Mouse (Mus musculus): ENCODE results near the gene Ovgp1. TPM values are rescaled to one million over a fixed set of nuclear protein-coding genes. Genes with fewer than 3 reads are reported as not detected.

Gene Ovgp1
- total and polyA plus RNA-seq, 2 experiments, result 0.34 to 0.37 TPM

DNA sequence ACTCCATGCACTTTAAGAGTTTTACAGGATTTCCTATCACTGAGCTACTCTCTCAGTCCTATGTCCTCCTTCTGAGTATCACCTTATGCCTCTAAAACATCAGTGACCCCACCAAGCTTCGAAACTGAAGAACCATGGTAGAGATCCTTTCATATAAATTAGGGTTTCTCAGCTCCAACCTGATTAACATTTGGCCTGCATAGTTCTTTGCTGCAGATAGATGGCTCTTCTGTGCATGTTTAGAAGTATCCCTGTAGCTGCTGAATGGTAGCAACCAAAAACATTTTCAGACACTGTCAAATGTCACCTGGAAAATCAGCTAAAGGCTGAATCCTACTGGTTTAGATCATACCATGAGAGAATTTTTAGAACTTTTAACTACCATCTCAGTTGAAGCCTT lies 16.3 kb upstream of the Ovgp1 start:
- H3K4me3 ChIP-seq (ENCODE audit: insufficient read depth, low read depth, low read length), result no peak overlapping the region
- peaks cover 28% of the 10 kb centered on the region for H3K36me3 ChIP-seq (ENCODE audit: control insufficient read depth, insufficient read depth, low read length)
- H3K79me2 ChIP-seq (ENCODE audit: control insufficient read depth, insufficient read depth, low read length), result peaks cover 20% of the 10 kb centered on the region; the same call in 1 of the 2 replicates
- no peak for DNase-seq (ENCODE audit: extremely low read depth, low read depth, low spot score)
- H3K27me3 ChIP-seq (ENCODE audit: control insufficient read depth, insufficient read depth, low read length), result no peaks in the 10 kb centered on the region
- TF ChIP-seq CTCF (IDR thresholded peaks at IDR 0.05; ENCODE audit: low read depth, low read length) (peak; percentile 3; the same call in 1 of the 2 replicates), POLR2A (IDR thresholded peaks at IDR 0.05; ENCODE audit: extremely low read depth, insufficient read depth, low read length) (no peak)
- H3K27ac ChIP-seq (replicated peaks; ENCODE audit: insufficient read depth, low read depth, low read length), result no peak overlapping the region
- H3K4me1 ChIP-seq (ENCODE audit: control insufficient read depth, insufficient read depth, low read length), result peaks cover 14% of the 10 kb centered on the region
- H3K9ac ChIP-seq (ENCODE audit: low read depth, low read length), result no peak overlapping the region
- 93% methylated on average over 1 of the region's 1 CpGs for WGBS

DNA sequence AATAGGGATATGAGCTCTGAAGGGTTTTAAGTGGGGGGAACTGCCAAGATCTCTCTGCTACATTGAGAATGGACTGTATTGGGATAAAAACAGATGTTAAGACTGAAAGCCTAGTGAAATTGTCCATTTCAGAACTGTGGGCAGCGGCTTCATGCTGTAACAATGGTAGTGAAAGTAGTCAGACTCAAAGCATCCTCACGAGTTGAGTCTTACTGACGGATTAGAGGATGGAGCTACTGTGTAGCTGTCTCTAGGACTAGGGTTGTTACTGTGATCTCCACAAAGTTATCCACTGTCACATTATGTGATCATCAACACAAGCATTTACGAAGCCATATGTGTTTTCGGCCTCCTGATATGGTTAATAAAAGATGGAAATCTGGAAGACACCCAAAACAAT lies 15.3 kb upstream of the Ovgp1 start:
- H3K79me2 ChIP-seq (ENCODE audit: control insufficient read depth, insufficient read depth, low read length), result peaks cover 20% of the 10 kb centered on the region; the same call in 1 of the 2 replicates
- peaks cover 14% of the 10 kb centered on the region for H3K4me1 ChIP-seq (ENCODE audit: control insufficient read depth, insufficient read depth, low read length)
- H3K9ac ChIP-seq (ENCODE audit: low read depth, low read length), result peak overlapping the region; percentile 91
- DNase-seq (ENCODE audit: extremely low read depth, low read depth, low spot score), result no peak
- no peak for TF ChIP-seq POLR2A (IDR thresholded peaks at IDR 0.05; ENCODE audit: extremely low read depth, insufficient read depth, low read length)
- no peak for TF ChIP-seq CTCF (IDR thresholded peaks at IDR 0.05; ENCODE audit: low read depth, low read length)
- 22% methylated on average over 5 of the region's 5 CpGs for WGBS
- H3K27me3 ChIP-seq (ENCODE audit: control insufficient read depth, insufficient read depth, low read length), result no peaks in the 10 kb centered on the region
- peak overlapping the region; percentile 80 for H3K4me3 ChIP-seq (ENCODE audit: insufficient read depth, low read depth, low read length)
- no peak overlapping the region; the same call in 1 of the 2 replicates for H3K27ac ChIP-seq (replicated peaks; ENCODE audit: insufficient read depth, low read depth, low read length)
- peaks cover 26% of the 10 kb centered on the region for H3K36me3 ChIP-seq (ENCODE audit: control insufficient read depth, insufficient read depth, low read length)

DNA sequence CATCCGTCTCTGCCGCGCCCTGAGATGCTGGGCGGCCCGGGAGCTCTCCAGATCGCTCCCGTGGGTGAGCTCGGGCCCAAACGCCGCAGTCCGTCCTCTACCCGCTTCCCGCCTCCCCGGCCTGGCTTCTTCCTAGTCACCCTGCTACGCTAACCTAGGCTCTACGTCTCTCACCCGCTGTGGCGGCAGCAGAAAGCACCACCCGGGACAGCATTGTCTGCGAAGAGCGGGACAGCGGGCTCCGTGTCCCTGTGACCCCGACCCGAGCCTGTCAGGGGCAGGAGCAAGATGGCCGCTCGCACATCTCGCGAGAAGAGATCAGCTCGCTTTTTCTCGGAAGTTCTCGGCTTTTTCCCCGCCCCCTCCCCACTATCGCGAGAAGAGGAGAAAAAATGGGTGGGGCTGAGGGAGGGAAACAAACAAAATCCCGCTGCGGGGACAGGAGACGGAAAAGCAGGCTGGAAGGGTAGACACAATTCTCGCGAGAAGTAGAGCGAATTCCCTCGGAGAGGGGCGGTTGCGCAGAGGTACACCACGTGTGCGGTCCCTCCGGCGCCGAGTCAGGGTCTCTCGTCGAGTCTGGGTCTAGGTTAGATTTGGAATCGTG lies 14.4 kb upstream of the Ovgp1 start, which contains the start of gene Wdr77:
Gene Wdr77 (plus strand): TSS at position 396 of the 607 bp plus-strand sequence.
- H3K4me3 ChIP-seq (ENCODE audit: insufficient read depth, low read depth, low read length), result peak within 1 kb of the TSS; percentile 84
- H3K9ac ChIP-seq (ENCODE audit: low read depth, low read length), result peak within 1 kb of the TSS; percentile 91
- peaks cover 30% of the 10 kb centered on the region for H3K36me3 ChIP-seq (ENCODE audit: control insufficient read depth, insufficient read depth, low read length)
- TF ChIP-seq POLR2A (IDR thresholded peaks at IDR 0.05; ENCODE audit: extremely low read depth, insufficient read depth, low read length) (peak; percentile 90), CTCF (IDR thresholded peaks at IDR 0.05; ENCODE audit: low read depth, low read length) (no peak)
- peaks cover 14% of the 10 kb centered on the region for H3K4me1 ChIP-seq (ENCODE audit: control insufficient read depth, insufficient read depth, low read length)
- peak within 1 kb of the TSS; percentile 89 for H3K27ac ChIP-seq (replicated peaks; ENCODE audit: insufficient read depth, low read depth, low read length)
- no peaks in the 10 kb centered on the region for H3K27me3 ChIP-seq (ENCODE audit: control insufficient read depth, insufficient read depth, low read length)
- H3K79me2 ChIP-seq (ENCODE audit: control insufficient read depth, insufficient read depth, low read length), result peaks cover 20% of the 10 kb centered on the region; the same call in 1 of the 2 replicates
- DNase-seq (ENCODE audit: extremely low read depth, low read depth, low spot score), result peak; percentile 93
- under 1% methylated on average over 52 of the region's 52 CpGs for WGBS

DNA sequence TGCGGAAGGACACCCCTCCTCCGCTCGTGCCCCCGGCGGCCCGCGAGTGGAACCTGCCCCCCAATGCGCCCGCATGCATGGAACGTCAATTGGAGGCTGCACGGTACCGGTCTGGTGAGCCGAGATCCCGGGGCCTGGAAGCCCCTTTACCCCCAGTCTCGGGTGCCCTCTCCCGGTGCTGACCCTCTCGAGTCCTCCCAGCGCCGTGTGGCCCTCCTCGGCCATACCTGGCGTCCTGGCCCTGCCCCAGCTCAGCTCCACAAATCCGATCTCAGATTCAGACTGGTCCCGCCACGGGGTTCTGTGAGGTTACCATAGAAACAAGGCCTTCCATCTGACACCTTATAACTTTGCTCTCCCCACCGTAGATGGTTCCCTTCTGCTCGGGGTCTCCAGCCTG lies 13.9 kb upstream of the Ovgp1 start:
- peak overlapping the region; percentile 27 for H3K27ac ChIP-seq (replicated peaks; ENCODE audit: insufficient read depth, low read depth, low read length)
- H3K79me2 ChIP-seq (ENCODE audit: control insufficient read depth, insufficient read depth, low read length), result peaks cover 20% of the 10 kb centered on the region; the same call in 1 of the 2 replicates
- WGBS, result under 1% methylated on average over 26 of the region's 26 CpGs
- peaks cover 31% of the 10 kb centered on the region for H3K36me3 ChIP-seq (ENCODE audit: control insufficient read depth, insufficient read depth, low read length)
- peak overlapping the region; percentile 84 for H3K4me3 ChIP-seq (ENCODE audit: insufficient read depth, low read depth, low read length)
- peaks cover 14% of the 10 kb centered on the region for H3K4me1 ChIP-seq (ENCODE audit: control insufficient read depth, insufficient read depth, low read length)
- TF ChIP-seq POLR2A (IDR thresholded peaks at IDR 0.05; ENCODE audit: extremely low read depth, insufficient read depth, low read length), result no peak
- TF ChIP-seq CTCF (IDR thresholded peaks at IDR 0.05; ENCODE audit: low read depth, low read length), result no peak
- peak overlapping the region; percentile 83 for H3K9ac ChIP-seq (ENCODE audit: low read depth, low read length)
- no peaks in the 10 kb centered on the region for H3K27me3 ChIP-seq (ENCODE audit: control insufficient read depth, insufficient read depth, low read length)
- DNase-seq (ENCODE audit: extremely low read depth, low read depth, low spot score), result peak; percentile 23

DNA sequence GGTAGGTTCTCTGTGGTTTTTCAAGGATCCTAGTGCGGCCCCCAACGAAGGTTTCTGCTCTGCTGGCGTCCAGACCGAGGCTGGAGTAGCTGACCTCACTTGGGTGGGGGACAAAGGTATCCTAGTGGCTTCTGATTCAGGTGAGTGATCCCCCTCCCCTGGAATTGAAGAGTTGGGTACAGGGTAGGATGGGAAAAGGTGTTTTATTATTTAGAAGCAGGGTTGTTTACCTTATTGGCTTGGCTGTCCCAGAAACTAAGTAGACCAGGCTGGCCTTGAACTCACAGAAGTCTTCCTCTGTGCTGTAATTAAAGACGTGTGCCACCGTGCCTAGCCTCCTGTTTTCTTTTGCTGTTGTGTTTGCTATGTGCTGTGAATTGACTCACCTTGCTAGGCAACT lies 13.5 kb upstream of the Ovgp1 start, which contains the start of gene Atp5f1:
Gene Atp5f1 (minus strand): TSS at position 101 of the 400 bp plus-strand sequence.
- H3K36me3 ChIP-seq (ENCODE audit: control insufficient read depth, insufficient read depth, low read length), result peaks cover 31% of the 10 kb centered on the region
- H3K27me3 ChIP-seq (ENCODE audit: control insufficient read depth, insufficient read depth, low read length), result no peaks in the 10 kb centered on the region

DNA sequence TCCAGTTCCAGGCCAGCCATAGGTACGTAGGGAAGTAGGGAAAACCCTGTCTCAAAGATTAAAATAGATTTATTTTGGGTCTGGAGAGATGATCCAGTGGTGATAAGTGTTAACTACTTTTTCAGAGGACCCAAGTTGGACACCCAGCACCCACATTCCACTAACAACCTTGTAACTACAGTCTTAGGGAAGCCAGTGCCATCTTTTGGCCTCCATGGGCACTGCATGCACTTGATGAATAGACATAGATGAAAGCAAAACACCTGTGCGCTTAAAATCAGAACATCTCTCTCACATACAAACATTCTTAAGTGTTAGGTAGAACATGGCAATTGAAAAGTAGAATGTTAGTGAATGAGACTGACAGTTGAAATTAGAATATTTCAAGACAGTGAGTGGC lies 12.8 kb upstream of the Ovgp1 start:
- Histone ChIP-seq H3K36me3 (ENCODE audit: control insufficient read depth, insufficient read depth, low read length) (peaks cover 36% of the 10 kb centered on the region), H3K4me1 (ENCODE audit: control insufficient read depth, insufficient read depth, low read length) (peaks cover 14% of the 10 kb centered on the region), H3K79me2 (ENCODE audit: control insufficient read depth, insufficient read depth, low read length) (peaks cover 20% of the 10 kb centered on the region; the same call in 1 of the 2 replicates), H3K4me3 (ENCODE audit: insufficient read depth, low read depth, low read length) (no peak overlapping the region), H3K9ac (ENCODE audit: low read depth, low read length) (no peak overlapping the region), H3K27me3 (ENCODE audit: control insufficient read depth, insufficient read depth, low read length) (no peaks in the 10 kb centered on the region), H3K27ac (replicated peaks; ENCODE audit: insufficient read depth, low read depth, low read length) (no peak overlapping the region)
- 0 out of 2 replicates have a peak, but pooled peaks have one; percentile 8 for TF ChIP-seq CTCF (IDR thresholded peaks at IDR 0.05; ENCODE audit: low read depth, low read length)
- TF ChIP-seq POLR2A (IDR thresholded peaks at IDR 0.05; ENCODE audit: extremely low read depth, insufficient read depth, low read length), result no peak
- DNase-seq (ENCODE audit: extremely low read depth, low read depth, low spot score), result peak; percentile 10
- WGBS, result 99% methylated on average over 2 of the region's 2 CpGs

More for the DNA sequence above, 13.5 kb upstream of the Ovgp1 start, which contains the start of gene Atp5f1:
- no peak for DNase-seq (ENCODE audit: extremely low read depth, low read depth, low spot score)
- peak within 1 kb of the TSS; percentile 91 for H3K9ac ChIP-seq (ENCODE audit: low read depth, low read length)
- H3K79me2 ChIP-seq (ENCODE audit: control insufficient read depth, insufficient read depth, low read length), result peaks cover 20% of the 10 kb centered on the region; the same call in 1 of the 2 replicates
- TF ChIP-seq CTCF (IDR thresholded peaks at IDR 0.05; ENCODE audit: low read depth, low read length) (no peak), POLR2A (IDR thresholded peaks at IDR 0.05; ENCODE audit: extremely low read depth, insufficient read depth, low read length) (no peak)
- H3K4me3 ChIP-seq (ENCODE audit: insufficient read depth, low read depth, low read length), result peak within 1 kb of the TSS; percentile 84
- H3K27ac ChIP-seq (replicated peaks; ENCODE audit: insufficient read depth, low read depth, low read length), result peak within 1 kb of the TSS; percentile 89
- WGBS, result 2% methylated on average over 6 of the region's 6 CpGs
- peaks cover 14% of the 10 kb centered on the region for H3K4me1 ChIP-seq (ENCODE audit: control insufficient read depth, insufficient read depth, low read length)

Measured in liver, adult 2 months (tissue).